Mouse (Mus musculus) cerebellum, postnatal 4 days (tissue): ENCODE results near the gene Spata7.

Experiments used
- DNase-seq, 2 experiments: peaks; one replicate each; pipeline ENCODE4 v3.0.0; 2022; ENCODE audit warnings: low spot score in 2 of 2, mixed read lengths in 1 of 2

The Spata7 gene

GRCm38 (mm10) chr12:98670429-98670828, 42.5 kb downstream of the Spata7 start:
- no peak for DNase-seq

GRCm38 (mm10) chr12:98673879-98674278, 45.9 kb downstream of the Spata7 start:
- DNase-seq: no peak

GRCm38 (mm10) chr12:98674627-98675143, 46.7 kb downstream of the Spata7 start:
- DNase-seq: peak; percentile 51 to 76

DNA sequence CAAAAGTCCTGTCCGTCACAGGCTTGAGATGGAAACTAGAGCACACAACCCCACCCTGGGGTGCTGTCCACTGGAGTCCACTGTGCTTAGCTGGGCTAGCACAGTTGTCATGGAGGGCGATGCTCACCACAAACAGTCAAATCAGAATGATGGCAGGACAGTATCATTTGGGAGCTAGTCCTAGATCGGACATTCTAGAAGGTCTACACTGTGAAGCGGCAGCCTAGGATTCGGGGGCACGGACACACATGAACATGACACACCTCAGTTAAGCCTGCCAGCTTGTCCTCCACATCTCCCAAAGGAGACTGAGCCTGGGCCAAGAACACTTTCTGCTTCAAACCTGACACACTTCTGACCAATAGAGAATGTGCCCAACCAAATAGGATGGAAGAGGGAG, 48.9 kb downstream of the Spata7 start:
- DNase-seq: no peak

DNA sequence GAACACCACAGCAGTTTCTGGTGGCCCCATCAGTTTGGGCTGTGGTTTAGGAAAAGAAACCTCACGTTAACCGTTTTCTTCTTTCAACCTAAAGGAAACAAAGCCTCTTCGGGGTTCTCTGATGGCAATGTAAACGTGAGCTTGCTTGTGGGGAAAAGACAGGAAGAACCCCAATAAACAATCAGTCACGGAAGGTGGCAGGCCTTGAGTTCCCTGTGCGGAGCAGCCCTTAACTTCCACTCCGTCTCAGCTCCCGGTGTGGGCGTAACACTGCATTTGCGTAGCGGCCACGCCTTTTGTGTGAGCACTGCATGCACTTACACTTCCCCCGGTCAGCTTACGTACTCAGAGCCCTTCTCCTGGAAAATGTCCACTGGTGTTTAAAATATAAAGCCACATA, 49.4 kb downstream of the Spata7 start:
- DNase-seq: no peak

GRCm38 (mm10) chr12:98679906-98680305, 51.9 kb downstream of the Spata7 start:
- DNase-seq: no peak

DNA sequence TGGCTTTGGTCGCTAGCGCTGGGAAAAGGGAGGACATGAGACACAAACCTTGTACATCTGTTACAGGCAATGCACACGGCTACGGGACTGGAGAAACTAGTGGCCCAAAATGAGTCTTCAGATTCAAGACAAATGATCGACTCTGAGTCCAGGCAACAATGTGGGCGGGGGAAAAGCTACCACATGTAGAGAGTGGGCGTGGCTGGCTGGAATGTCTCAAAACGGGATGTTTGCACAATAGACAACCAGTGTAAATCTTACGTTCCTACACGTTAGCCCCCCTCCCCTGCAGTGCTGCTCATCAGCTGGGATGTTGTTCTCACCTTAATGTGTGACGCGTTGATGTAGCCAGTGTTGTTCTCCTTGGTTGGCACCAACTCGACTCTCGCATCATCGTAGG, 54.2 kb downstream of the Spata7 start:
- DNase-seq: no peak

- no peak for DNase-seq
Measured at GRCm38 (mm10) chr12:98683171-98683570, 55.2 kb downstream of the Spata7 start.

DNA sequence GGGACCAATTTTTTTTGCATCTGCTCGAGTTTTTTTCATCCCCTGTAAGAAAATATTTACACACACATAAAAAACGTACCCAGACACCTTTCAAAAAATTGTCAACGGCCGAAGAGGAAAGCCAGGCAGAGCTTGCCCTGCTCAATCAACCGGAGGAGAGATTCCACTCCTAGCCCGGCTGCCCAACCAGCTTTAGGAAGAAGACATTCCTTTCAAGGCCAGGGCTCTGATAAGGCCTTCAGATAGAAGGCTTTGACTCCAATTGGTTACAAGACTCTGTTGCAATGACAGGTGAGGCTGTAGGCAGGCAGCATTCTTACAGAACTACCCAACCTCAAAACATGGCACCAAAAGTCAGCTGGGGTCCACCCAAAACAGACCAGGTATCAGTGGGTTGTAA, 55.6 kb downstream of the Spata7 start:
- DNase-seq: no peak

GRCm38 (mm10) chr12:98690230-98690629, 62.3 kb downstream of the Spata7 start:
- DNase-seq: no peak

- DNase-seq: no peak
Measured at GRCm38 (mm10) chr12:98697202-98697601, 69.2 kb downstream of the Spata7 start.

GRCm38 (mm10) chr12:98701564-98701963, 73.6 kb downstream of the Spata7 start:
- DNase-seq: no peak

- DNase-seq: no peak
Measured at GRCm38 (mm10) chr12:98703554-98703953, 75.6 kb downstream of the Spata7 start.

DNA sequence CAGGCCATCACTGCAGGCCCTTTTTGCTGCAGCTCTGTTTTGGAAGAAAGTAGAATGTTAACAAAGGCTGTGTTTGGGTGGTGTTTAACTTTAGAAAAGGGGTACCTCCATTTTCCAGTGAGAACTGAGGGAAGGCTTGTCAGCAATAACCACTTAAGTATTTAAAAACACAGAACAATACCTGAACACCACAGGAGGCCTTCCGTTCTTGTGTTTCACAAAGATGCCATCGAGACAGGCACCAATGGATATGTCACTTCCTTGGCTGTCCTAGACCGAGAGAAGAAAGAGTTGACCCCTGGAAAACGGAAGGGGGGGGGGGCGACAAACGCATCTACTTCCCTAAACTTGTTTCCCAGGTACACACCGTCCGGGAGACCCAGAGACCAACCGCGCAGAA, 76.0 kb downstream of the Spata7 start:
- no peak for DNase-seq

- no peak for DNase-seq
Measured at GRCm38 (mm10) chr12:98712819-98713218, 84.9 kb downstream of the Spata7 start.

- DNase-seq: no peak
Measured at GRCm38 (mm10) chr12:98713621-98714103, 85.7 kb downstream of the Spata7 start.

DNA sequence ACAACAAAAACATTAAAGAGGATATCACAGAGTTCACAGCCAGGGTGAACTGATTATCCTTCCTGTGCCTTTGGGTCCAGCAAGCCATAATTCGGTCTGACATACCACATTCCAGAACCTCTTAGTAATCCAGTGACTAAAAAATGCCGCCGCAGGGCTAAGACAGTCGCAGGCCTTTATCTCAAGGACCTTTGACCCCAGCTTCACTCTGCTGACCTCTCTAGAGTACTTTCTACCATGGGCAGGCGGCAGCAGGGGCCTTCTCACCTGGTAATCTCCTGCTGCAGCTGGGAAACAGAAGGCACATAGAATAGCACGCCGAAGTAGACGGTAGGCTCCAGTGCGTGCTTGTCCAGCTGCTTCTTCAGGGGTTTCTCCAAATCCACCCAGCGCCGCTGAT, 86.8 kb downstream of the Spata7 start:
- DNase-seq: no peak

DNA sequence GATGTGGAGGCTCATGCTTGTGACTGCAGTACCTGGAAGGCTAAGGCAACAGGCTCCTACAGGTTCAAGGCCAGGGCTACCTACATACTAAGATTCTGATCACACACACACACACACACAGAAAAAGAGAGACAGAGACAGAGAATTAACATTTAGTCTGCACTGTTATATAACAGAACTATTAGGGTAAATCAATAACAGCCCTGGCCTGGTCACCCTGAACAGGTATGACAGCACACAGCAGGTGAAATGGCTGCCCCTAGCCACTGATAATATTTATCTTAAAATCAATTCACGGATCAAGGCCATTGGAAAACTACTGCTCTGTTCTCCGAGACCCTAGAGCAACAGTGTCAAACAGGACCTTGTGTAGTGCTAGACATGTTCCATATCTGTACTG, 88.2 kb downstream of the Spata7 start:
- no peak for DNase-seq
